Mouse (Mus musculus): Measurements from ENCODE around the gene Krt14. TPM values are rescaled to one million over a fixed set of nuclear protein-coding genes. Genes with fewer than 3 reads are reported as not detected.

The Krt14 gene
- 0.11 and 0.26 TPM in 2 replicates for polyA plus RNA-seq (2012; rRNA removed; ENCODE audit: low replicate concordance)

DNA sequence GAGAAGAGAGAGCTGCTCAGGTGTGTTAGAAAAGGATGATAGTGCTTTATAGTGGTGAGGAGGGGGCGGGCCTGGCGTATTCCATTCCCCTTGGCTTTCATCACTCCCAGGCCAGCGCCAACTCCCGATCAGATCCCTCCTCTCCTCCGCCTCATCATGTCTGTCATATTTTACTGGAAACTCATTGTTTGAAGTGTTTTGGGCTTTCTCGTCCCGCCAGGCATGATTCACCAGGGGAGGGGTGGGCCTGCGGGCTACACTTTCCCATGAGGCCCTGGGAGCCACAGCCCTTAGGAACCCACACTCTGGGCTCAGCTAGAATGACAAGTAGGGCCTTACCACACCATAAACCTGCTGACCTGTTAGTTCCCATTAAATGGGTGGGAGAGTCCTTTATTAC, at the start of gene Krt14:
Krt14 (minus strand) TSS at position 51 of the 400 bp plus-strand sequence.

DNA sequence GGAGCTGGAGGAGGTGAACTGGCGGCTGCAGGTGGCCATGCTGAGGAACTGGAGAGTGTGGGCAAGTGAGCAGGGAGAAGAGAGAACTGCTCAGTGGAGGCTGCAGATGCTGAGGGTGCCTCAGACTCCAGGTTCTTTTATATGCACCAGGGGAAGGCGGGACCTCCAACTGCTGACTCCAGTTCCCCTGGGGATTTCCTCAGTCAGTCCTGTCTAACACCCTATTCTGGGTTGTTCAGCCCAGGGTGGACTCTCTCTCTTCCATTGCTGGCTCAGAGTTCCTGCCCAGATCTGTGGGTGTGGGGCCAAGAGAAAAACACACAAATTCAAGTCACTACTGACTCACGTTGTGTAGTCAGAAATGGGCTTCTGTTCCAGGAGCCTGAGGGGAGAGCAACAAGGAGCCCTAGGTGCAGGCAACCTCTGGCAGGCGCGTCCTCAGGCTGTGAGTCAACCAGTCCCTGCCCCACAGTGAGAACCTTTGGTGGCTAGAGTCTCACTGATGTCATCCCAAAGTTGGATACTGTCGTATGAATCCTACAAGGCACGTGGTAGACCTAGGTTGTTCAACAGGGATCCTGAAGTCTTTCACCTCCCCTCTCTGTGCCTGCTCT, 41.6 kb upstream of the Krt14 start, which contains the start of gene Krt16:
Krt16 (minus strand) TSS at position 51 of the 614 bp plus-strand sequence.

DNA sequence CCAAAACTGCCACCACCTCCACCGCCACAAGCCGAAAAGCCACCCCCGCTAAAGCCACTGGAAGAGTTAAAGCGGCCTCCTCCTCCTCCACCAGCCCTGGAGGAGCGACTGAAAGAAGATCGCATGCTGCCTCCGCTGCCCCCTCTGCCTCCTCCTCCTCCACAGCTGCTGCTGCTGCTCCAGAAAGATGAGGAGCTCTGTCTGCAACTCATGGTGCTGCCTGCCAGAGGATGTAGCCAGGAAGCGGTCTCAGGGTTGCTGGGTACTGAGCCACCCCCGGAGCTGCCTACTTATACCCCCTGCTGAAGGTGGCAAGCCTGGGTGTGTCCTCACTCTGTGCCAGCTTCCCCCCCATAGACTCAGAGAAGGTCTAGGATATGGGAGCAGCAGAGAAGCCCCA, 14.4 kb downstream of the Krt14 start, which contains the start of gene Krt9:
Krt9 (minus strand) TSS at position 255 of the 400 bp plus-strand sequence.

Other genes with a start within 250 kb of the Krt14 start
- gene Krtap29-1, start 228.5 kb downstream of the Krt14 start, polyA plus RNA-seq (2012; rRNA removed; ENCODE audit: low replicate concordance), result not detected in 2 replicates
- gene Krtap16-1, start 221.0 kb downstream of the Krt14 start, polyA plus RNA-seq (2012; rRNA removed; ENCODE audit: low replicate concordance), result not detected in 2 replicates
- gene Krtap17-1, start 213.6 kb downstream of the Krt14 start, polyA plus RNA-seq (2012; rRNA removed; ENCODE audit: low replicate concordance), result 2.2 TPM in 1 of 2 replicates, not detected in the other
- 0.06 TPM in 2 replicates for gene Krt33a, start 191.3 kb downstream of the Krt14 start, polyA plus RNA-seq (2012; rRNA removed; ENCODE audit: low replicate concordance)
- gene Krt33b, start 177.7 kb downstream of the Krt14 start, polyA plus RNA-seq (2012; rRNA removed; ENCODE audit: low replicate concordance), result not detected in 2 replicates
- gene Krt34, start 166.0 kb downstream of the Krt14 start, polyA plus RNA-seq (2012; rRNA removed; ENCODE audit: low replicate concordance), result not detected in 2 replicates
- not detected in 2 replicates for gene Krt31, start 157.0 kb downstream of the Krt14 start, polyA plus RNA-seq (2012; rRNA removed; ENCODE audit: low replicate concordance)
- gene Krt32, start 119.3 kb downstream of the Krt14 start, polyA plus RNA-seq (2012; rRNA removed; ENCODE audit: low replicate concordance), result not detected in 2 replicates
- gene Krt35, start 111.3 kb downstream of the Krt14 start, polyA plus RNA-seq (2012; rRNA removed; ENCODE audit: low replicate concordance), result not detected in 2 replicates
- gene Krt36, start 101.9 kb downstream of the Krt14 start, polyA plus RNA-seq (2012; rRNA removed; ENCODE audit: low replicate concordance), result 2.0 and 2.9 TPM in 2 replicates
- 0.49 TPM in 1 of 2 replicates, not detected in the other for gene Krt13, start 86.0 kb downstream of the Krt14 start, polyA plus RNA-seq (2012; rRNA removed; ENCODE audit: low replicate concordance)
- gene Krt15, start 71.6 kb downstream of the Krt14 start, polyA plus RNA-seq (2012; rRNA removed; ENCODE audit: low replicate concordance), result 1.1 TPM in 1 of 2 replicates, not detected in the other
- 14.2 and 271 TPM in 2 replicates for gene Krt19, start 58.9 kb downstream of the Krt14 start, polyA plus RNA-seq (2012; rRNA removed; ENCODE audit: low replicate concordance)
- 0.04 TPM in 1 of 2 replicates, not detected in the other for gene Krt9, start 14.3 kb downstream of the Krt14 start, polyA plus RNA-seq (2012; rRNA removed; ENCODE audit: low replicate concordance)
- gene Krt16, start 41.4 kb upstream of the Krt14 start, polyA plus RNA-seq (2012; rRNA removed; ENCODE audit: low replicate concordance), result not detected in 2 replicates
- 4.0 TPM in 1 of 2 replicates, not detected in the other for gene Krt17, start 53.5 kb upstream of the Krt14 start, polyA plus RNA-seq (2012; rRNA removed; ENCODE audit: low replicate concordance)
- gene Krt42, start 62.3 kb upstream of the Krt14 start, polyA plus RNA-seq (2012; rRNA removed; ENCODE audit: low replicate concordance), result not detected in 2 replicates
- 118 and 139 TPM in 2 replicates for gene Eif1, start 112.3 kb upstream of the Krt14 start, polyA plus RNA-seq (2012; rRNA removed; ENCODE audit: low replicate concordance)
- gene Gast, start 126.9 kb upstream of the Krt14 start, polyA plus RNA-seq (2012; rRNA removed; ENCODE audit: low replicate concordance), result not detected in 2 replicates
- 0.97 and 7.3 TPM in 2 replicates for gene Hap1, start 148.6 kb upstream of the Krt14 start, polyA plus RNA-seq (2012; rRNA removed; ENCODE audit: low replicate concordance)
- 171 and 312 TPM in 2 replicates for gene Jup, start 190.2 kb upstream of the Krt14 start, polyA plus RNA-seq (2012; rRNA removed; ENCODE audit: low replicate concordance)
- gene P3h4, start 207.3 kb upstream of the Krt14 start, polyA plus RNA-seq (2012; rRNA removed; ENCODE audit: low replicate concordance), result 14.1 and 62.2 TPM in 2 replicates
- gene Fkbp10, start 208.1 kb upstream of the Krt14 start, polyA plus RNA-seq (2012; rRNA removed; ENCODE audit: low replicate concordance), result 32.9 and 157 TPM in 2 replicates
- gene Nt5c3b, start 234.3 kb upstream of the Krt14 start, polyA plus RNA-seq (2012; rRNA removed; ENCODE audit: low replicate concordance), result 30.8 and 85.2 TPM in 2 replicates
- gene Klhl10, start 234.4 kb upstream of the Krt14 start, polyA plus RNA-seq (2012; rRNA removed; ENCODE audit: low replicate concordance), result 0.29 and 0.95 TPM in 2 replicates

Measured in subcutaneous adipose tissue, adult 2 months (tissue).